Mouse (Mus musculus): ENCODE measurements around the gene Hsd17b13.

- TF ChIP-seq POLR2A (IDR thresholded peaks at IDR 0.05; ENCODE audit: control insufficient read depth, low read depth, low read length) = no peak
- TF ChIP-seq CTCF (IDR thresholded peaks at IDR 0.05; ENCODE audit: control insufficient read depth, insufficient read depth, insufficient replicate concordance, low read depth, low read length) = no peak
Observed at GRCm38 (mm10) chr5:103918233-103918632, 59.0 kb downstream of the Hsd17b13 start.

Data from testis, adult 2 months (tissue).